Mouse (Mus musculus) embryo, embryonic 10.5 days (tissue): ENCODE data around the gene Gm42957.
A peak's percentile ranks its signal among the peaks of the same experiment; 100 is the strongest.
"Not testable (repeated sequence)": the region's sequence is repeated elsewhere in the genome, so short reads cannot be mapped to it uniquely, and the experiment has no call there.

Experiments used
- DNase-seq: peaks from one replicate; pipeline ENCODE4 v3.0.0-alpha.2; 2015; ENCODE audit warnings: low spot score

The Gm42957 gene

DNA sequence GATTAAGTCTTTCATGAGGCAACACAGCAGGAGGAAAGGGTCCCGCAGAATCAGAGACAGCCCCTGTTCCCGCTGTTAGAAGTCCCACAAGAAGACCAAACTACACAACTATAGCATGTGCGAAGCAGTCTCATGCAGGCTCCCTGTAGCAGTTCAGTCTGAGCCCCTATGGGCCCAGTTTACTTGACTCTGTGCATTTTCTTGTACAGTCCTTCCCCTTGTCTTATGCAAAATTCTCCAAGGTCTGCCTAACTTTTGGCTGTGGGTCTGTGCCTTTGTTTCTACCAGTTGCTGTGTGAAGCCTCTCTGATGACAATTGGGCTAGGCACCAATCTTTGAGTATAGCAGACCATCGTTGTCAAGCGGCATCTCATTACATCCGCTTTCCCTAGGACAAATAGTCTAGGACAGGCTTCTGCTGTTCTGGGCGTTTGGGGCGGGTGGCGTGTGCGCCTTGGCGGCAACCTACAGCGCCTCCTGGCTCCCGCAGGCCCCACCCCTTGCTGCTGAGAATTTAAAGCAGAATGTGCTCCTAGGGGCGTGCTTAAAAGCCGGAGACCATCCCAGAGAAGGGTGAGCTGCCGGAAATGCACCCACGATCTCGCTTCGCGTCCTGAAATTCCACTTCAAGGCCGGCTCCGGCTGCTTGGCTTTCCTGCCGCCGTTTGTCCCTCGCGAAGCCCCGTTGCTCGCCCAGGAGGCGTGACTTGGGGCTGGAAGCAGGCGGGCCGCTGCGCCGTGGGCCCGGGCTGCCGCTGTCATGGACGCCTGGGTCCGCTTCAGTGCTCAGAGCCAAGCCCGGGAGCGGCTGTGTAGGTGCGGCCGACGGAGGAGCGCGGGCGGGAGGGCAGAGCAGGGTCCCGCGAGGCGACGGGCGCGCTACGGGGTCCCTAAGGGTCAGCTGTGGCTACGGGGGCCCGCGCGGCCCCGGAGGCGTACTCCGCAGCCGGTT, at the start of gene Gm42957, which contains the start of gene Pex11b:
TSS of gene Gm42957 (plus strand) at position 547 of the 952 bp plus-strand sequence.
TSS of gene Pex11b (plus strand) at position 449 of the 952 bp plus-strand sequence.
- peak; percentile 86 for DNase-seq

DNA sequence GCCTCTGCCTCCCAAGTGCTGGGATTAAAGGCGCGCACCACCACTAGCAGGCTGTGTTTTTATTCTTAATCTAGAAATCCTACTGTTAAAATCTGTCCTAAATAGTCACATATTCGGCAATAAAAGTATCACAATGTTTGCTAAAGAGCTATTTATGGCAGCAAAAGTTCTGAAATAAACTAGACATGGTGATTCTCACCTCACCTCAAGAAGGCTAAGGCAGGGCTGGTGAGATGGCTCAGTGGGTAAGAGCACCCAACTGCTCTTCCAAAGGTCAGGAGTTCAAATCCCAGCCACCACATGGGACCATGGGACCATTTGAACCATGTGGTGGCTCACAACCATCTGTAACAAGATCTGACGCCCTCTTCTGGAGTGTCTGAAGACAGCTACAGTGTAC, 44.6 kb upstream of the Gm42957 start:
- DNase-seq, result no peak

DNA sequence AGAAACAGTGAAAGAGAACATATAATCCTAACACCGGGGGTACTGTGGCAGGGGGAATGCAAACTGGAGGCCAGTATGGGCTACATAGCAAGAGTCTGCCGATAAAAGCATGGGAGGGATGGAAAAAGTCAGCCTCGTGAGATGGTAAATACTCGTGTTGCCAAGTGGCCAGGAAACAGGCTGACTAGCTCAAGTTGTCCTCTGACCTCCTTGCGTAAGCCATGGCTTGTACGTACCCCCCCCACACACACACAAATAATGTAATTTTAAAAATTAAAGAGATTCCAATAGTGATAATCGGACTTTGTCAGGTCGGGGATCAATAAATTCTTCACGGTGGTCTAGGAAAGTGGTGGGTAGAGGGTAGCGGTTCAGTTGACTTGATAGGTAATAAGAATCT, 41.9 kb upstream of the Gm42957 start:
- peak; percentile 54 for DNase-seq

- peak; percentile 97 for DNase-seq
Observed at GRCm38 (mm10) chr3:96593790-96594560, 41.3 kb upstream of the Gm42957 start, which contains the start of gene Polr3gl. Polr3gl (minus strand) TSS chr3:96594181.

DNA sequence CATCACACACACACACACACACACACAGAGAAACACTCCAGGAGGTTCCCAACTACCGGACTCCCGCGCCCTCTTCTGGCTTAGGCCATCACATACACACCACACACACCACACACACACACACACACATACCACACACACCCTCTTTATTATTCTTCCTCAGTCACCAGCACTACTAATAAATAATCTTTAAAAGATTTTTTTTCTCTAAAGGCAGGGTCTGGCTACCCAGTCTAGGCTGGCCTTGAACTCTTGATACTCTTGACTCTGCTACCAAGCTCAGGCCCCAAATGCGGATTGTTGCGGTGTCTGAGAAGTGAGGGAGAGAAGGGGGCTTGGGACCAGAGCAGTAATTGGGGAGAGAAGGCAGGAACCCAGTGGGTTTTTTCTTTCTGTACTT, 40.4 kb upstream of the Gm42957 start:
- no peak for DNase-seq

GRCm38 (mm10) chr3:96595661-96596060, 39.6 kb upstream of the Gm42957 start:
- DNase-seq, result peak; percentile 16

DNA sequence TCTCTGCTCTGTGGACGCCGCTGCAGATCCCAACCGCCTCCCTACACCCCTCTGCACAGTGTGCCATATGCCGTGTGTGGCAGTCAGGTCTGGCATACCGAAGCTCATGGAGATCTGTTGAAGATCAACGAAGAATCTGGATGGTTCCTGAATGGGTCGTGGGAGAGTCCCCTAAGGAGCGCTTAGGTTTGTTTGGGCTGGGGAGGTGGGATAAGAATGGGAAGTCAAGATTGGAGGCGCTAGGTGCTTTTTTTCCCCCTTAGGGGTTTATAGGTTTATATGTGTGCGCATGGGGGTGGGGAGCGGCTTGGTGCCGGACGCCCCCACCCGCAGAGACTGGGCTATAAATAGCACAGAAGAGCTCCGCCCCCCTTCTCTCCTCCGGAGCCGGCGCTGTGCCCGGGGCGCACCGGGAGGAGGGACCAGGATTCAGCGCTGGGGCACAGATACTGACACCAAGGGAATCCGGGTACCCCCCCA, 39.0 kb upstream of the Gm42957 start, which contains the start of gene Ankrd34a:
TSS of gene Ankrd34a (plus strand) at position 409 of the 480 bp plus-strand sequence.
- peak; percentile 26 for DNase-seq

- DNase-seq, result no peak
Observed at GRCm38 (mm10) chr3:96596855-96597254, 38.4 kb upstream of the Gm42957 start.

- peak; percentile 63 for DNase-seq
Observed at GRCm38 (mm10) chr3:96597435-96597891, 37.8 kb upstream of the Gm42957 start.

DNA sequence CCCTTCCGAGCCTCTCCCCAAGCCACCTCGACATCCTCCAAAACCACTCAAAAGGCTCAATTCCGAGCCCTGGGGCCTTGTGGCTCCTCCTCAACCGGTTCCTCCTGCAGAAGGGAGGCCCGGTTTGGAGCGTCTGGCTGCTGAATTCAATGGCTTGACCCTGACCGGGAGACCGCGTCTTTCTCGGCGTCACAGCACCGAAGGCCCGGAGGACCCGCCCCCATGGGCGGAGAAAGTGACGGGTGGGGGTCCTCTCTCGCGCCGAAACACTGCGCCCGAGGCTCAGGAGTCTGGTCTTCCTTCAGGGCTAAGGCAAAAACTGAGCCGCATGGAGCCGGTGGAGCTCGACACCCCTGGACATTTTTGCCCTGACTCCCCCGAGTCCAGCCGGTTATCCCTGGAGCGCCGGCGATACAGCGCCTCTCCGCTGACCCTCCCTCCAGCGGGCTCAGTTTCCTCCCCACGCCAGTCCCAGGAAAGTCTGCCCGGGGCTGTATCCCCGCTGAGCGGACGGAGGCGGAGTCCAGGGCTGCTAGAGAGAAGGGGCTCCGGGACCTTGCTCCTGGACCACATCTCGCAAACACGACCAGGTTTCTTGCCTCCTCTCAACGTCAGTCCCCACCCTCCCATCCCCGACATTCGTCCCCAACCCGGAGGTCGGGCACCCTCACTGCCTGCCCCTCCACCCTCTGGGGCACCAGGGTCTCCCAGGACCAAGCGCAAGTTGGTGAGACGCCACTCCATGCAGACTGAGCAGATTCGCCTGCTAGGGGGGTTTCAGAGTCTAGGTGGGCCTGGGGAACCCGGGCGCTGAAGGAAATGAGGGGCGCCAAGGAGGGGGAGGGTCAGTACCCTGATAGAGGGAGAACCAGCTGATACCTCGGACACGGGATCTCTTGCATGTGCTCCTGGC, 36.9 kb upstream of the Gm42957 start:
- DNase-seq, result peak; percentile 88

DNA sequence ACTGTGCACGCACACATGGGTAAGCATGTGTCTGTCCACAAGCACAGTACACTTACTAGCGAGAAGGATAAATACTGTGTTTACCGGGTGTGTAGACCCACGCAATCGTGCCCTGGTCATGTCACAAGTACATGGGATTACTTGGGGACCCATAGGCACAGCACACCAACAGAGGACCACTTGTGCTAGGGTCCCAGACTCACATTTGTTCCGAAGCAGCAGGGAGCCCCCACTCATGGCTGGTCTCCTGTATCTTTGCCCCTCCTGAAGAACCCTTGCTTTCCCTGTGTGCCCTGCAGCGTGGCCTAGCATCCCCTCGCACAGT, 36.2 kb upstream of the Gm42957 start:
- DNase-seq, result no peak

DNA sequence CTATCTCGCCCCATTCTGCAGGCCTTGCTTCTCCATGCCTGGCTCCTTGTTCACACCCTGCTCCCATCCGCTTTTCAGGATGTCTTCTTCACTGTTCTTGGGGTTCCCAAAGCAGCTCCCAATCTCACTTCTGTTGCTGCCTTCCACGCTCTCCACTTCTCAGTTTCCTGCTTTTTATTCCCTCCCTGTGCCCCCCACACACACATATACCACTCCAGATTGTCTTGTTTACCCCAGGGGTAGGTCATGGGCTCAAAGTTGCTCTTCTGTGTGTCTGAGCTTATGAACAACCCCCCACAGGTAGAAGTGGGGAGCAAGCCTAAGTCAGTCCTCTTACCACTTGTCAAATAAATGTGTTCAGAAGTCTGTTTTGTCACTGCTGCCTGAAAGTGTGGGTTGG, 35.9 kb upstream of the Gm42957 start:
- no peak for DNase-seq

DNA sequence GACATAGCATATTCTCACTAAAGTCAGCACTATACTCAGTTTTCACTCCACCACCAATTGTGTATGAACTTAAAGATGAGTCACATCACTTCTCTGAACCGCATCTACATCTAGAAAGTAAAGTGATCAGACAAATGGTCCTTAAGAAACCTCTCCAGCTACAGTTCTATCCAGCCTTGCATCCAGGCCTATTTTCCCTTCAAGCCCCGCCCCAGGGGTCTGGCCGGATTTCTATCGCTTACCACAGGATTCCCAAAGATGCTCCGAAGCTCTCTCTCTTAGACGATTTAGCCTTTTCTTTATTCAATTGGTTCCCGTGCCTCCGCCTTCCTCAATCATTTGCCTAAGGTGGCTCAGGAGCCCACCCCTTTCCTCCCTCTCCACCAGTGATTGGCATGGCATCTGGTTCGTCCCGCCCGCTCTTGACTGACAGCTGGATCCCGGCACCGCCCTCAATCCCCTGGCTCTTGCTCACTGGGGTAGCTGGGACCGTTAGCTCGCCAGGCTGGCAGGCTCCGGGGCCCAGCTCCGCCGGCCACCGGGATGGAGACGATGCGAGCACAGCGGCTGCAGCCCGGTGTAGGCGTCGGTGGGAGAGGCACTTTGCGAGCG, 34.5 kb upstream of the Gm42957 start, which contains the start of gene Lix1l:
TSS of gene Lix1l (plus strand) at position 511 of the 612 bp plus-strand sequence.
- peak; percentile 98 for DNase-seq

GRCm38 (mm10) chr3:96601251-96601787, 34.0 kb upstream of the Gm42957 start:
- DNase-seq, result peak; percentile 81

DNA sequence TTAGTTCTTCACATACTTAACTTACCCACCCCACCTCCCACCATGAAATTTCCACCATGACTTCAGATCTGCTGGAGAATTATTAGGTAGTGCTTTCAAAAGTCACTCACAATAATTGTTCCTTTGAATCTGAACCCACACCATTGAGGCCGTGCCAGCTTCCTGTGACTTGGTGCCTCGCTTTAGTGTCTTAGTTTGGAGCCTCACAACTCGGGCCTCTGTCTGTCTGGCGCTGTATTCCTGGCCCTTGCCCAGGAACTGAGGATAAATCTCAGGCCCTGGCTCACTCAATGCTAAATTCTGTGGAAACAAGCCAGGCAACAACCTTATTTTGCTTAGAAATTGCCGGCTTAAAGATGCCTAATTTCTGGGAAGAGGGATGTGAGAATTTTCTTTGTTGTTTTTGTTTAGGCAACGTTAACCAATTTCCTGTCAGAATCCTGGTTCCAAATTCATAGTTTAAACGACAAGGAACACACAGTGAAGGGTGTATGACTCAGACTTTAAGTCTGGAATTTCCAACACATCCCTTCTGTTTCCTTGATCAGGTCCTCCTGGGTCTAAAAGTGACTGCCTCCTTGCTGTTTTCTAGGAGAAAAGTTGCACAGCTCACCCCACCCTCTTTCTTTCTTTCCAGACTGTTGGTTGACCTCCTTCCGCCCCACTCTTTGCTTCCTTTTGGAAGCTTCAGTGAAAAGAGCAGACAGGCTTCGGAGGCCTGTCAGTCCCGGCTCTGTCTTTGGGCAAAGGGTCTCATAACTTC, 33.2 kb upstream of the Gm42957 start:
- peak; percentile 38 for DNase-seq

- DNase-seq, result no peak
Observed at GRCm38 (mm10) chr3:96602704-96603084, 32.6 kb upstream of the Gm42957 start.

GRCm38 (mm10) chr3:96603311-96603710, 32.0 kb upstream of the Gm42957 start:
- DNase-seq, result no peak

DNA sequence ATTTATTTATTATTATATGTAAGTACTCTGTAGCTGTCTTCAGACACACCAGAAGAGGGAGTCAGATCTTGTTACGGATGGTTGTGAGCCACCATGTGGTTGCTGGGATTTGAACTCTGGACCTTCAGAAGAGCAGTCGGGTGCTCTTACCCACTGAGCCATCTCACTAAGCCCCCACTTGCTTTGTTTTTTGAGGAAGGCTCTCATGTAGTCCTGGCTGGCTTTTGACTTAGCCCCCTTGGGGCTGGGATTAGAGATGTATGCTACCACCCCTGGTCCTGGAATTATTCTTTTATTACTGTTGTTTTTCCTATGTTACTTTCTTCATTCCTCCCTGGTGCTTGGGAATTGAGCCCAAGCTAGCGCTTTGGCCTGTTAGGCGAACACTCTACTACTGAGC, 29.3 kb upstream of the Gm42957 start:
- DNase-seq, result not testable (repeated sequence)

DNA sequence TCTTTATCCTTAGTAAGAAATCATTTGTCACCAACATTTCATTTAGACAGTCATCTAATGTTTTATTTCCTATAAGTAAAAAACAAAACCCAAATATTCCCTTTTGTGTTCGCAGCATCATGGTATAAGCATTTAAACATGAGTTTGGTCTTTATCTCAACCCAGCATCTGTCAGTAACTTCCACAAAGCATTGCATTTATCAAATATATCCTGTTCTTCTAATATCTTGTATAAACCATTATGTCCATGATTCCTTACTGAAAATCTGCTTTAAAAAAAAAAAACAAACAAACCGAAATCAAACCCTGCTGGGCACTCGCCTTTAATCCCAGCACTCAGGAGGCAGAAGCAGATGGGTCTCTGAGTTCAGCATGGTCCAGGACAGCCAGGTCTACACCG, 28.7 kb upstream of the Gm42957 start:
- no peak for DNase-seq

DNA sequence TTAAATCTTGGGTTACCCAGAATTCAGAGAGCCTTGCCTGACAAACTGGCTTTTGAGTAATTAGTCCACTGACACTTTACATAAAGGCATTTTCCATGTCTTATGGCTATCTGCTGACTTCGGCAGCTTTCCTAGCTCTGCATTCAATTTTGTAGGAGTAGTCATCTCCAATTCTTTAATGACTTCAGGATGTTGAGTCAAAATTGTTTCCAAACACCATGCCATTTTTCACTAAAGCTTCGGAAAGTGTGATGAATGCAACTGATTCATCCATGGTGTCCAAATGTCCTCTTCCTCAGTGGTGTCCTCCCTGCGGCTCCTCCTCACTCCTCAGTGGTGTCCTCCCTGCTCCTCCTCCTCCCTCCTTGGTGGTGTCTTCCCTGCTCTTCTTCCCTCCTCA, 17.3 kb upstream of the Gm42957 start:
- no peak for DNase-seq
